Mouse (Mus musculus): Measurements from ENCODE around the gene Gm3854. TPM values are rescaled to one million over a fixed set of nuclear protein-coding genes. Genes with fewer than 3 reads are reported as not detected.
"Not testable (repeated sequence)": the region's sequence is repeated elsewhere in the genome, so short reads cannot be mapped to it uniquely, and the experiment has no call there.

Gm3854 gene
- total RNA-seq (2021): 0.48 and 0.71 TPM in 2 replicates
- long read RNA-seq, experiment 1: 0 reads
- long read RNA-seq, experiment 2: 0 reads

- peak; percentile 53 for DNase-seq
Observed at GRCm38 (mm10) chr7:6343501-6344071, at the start of gene Gm3854. TSS of gene Gm3854 (plus strand) at chr7:6343759.

GRCm38 (mm10) chr7:6300796-6301195 lies 42.8 kb upstream of the Gm3854 start:
- DNase-seq: not testable (repeated sequence)

- peak; percentile 14 for DNase-seq
Observed at GRCm38 (mm10) chr7:6330458-6331232, 12.9 kb upstream of the Gm3854 start.

GRCm38 (mm10) chr7:6331233-6331956 lies 12.2 kb upstream of the Gm3854 start, which contains the start of gene Zfp583:
TSS of gene Zfp583 (minus strand) at chr7:6331285.
- peak; percentile 89 for DNase-seq

GRCm38 (mm10) chr7:6339865-6340264 lies 3.7 kb upstream of the Gm3854 start:
- no peak for DNase-seq

GRCm38 (mm10) chr7:6344124-6344523 lies 565 bp downstream of the Gm3854 start:
- no peak for DNase-seq

GRCm38 (mm10) chr7:6358121-6358520 lies 14.6 kb downstream of the Gm3854 start:
- no peak for DNase-seq

- peak; percentile 48 for DNase-seq
Observed at GRCm38 (mm10) chr7:6358937-6359590, 15.5 kb downstream of the Gm3854 start.

GRCm38 (mm10) chr7:6360477-6361060 lies 17.0 kb downstream of the Gm3854 start:
- no peak for DNase-seq

GRCm38 (mm10) chr7:6361756-6362155 lies 18.2 kb downstream of the Gm3854 start:
- no peak for DNase-seq

GRCm38 (mm10) chr7:6362268-6363046 lies 18.9 kb downstream of the Gm3854 start:
- DNase-seq: peak; percentile 99

- DNase-seq: peak; percentile 89
Observed at GRCm38 (mm10) chr7:6363047-6363488, 19.5 kb downstream of the Gm3854 start, which contains the start of gene Zfp78. TSS of gene Zfp78 (plus strand) at chr7:6363280.

GRCm38 (mm10) chr7:6364761-6365160 lies 21.2 kb downstream of the Gm3854 start:
- DNase-seq: no peak

GRCm38 (mm10) chr7:6367185-6367584 lies 23.6 kb downstream of the Gm3854 start:
- no peak for DNase-seq

GRCm38 (mm10) chr7:6368146-6368545 lies 24.6 kb downstream of the Gm3854 start:
- DNase-seq: not testable (repeated sequence)

- DNase-seq: no peak
Observed at GRCm38 (mm10) chr7:6369460-6369859, 25.9 kb downstream of the Gm3854 start.

GRCm38 (mm10) chr7:6372993-6373392 lies 29.4 kb downstream of the Gm3854 start:
- no peak for DNase-seq

- no peak for DNase-seq
Observed at GRCm38 (mm10) chr7:6378441-6378840, 34.9 kb downstream of the Gm3854 start.

GRCm38 (mm10) chr7:6381431-6381830 lies 37.9 kb downstream of the Gm3854 start:
- no peak for DNase-seq

- peak; percentile 97 for DNase-seq
Observed at GRCm38 (mm10) chr7:6383044-6383455, 39.5 kb downstream of the Gm3854 start, which contains the start of gene Zfp28. TSS of gene Zfp28 (plus strand) at chr7:6383295.

GRCm38 (mm10) chr7:6384011-6384410 lies 40.5 kb downstream of the Gm3854 start:
- DNase-seq: no peak
